Mouse (Mus musculus) spleen, adult 18-20 months (tissue): Measurements from ENCODE around the gene Prph.
A peak's percentile ranks its signal among the peaks of the same experiment; 100 is the strongest.

Experiments used
- DNase-seq, 2 experiments: peaks; one replicate each; pipeline ENCODE4 v3.0.0; 2022; ENCODE audit warnings: mixed read lengths in 2 of 2

Gene Prph

GRCm38 (mm10) chr15:99055040-99055439 is at the start of gene Prph:
Prph (plus strand) TSS chr15:99055174.
- DNase-seq, result no peak

GRCm38 (mm10) chr15:99008801-99009241 is 46.2 kb upstream of the Prph start:
- DNase-seq, result peak; percentile 16 to 25

- DNase-seq, result no peak
These were observed 44.1 kb upstream of the Prph start for GRCm38 (mm10) chr15:99010896-99011295.

GRCm38 (mm10) chr15:99011946-99012345 is 43.0 kb upstream of the Prph start:
- no peak for DNase-seq

DNA sequence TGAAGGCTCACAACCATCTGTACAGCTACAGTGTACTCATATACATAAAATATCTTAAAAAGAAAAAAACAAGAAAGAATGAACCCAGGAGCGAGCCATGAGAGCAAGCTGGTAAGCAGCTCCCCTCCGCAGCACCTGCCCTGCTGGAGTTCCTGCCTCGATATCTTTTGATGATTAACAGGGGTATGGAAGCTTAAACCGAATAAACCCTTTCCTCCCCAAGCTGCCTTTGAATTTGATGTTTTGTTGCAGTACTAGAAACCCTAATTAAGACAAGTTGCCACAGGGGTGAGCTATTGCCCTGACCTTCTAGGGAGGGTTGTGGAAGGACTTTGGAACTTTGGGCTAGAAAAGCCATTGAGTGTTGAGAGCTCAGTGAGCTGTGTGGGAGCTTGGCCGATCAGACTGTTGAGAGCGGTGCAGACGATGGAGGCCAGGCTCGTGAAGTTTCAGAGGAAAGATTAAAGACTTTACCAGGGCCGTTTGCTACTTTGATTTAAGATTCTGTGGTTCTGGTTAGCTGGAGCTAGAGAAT is 40.4 kb upstream of the Prph start:
- DNase-seq, result no peak

DNA sequence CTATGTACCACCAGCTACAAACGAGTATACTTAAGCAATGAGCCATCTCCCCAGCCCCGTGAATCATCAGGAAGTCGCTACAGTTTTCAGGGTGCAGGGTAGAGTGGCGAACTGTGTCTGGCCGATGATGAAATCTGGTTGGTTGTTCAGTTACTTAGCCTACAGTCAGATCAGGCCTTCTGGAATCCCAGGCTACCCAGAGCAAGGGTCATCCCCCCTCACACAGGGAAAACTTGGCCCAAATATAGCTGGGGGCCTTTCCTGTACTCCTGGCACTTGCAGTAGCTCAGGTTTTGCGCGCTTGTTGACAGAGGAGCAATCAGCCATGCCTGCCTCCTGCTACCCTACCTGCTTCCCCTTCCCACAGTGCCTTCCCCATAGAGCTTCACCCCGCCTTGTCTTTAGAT is 37.6 kb upstream of the Prph start:
- no peak for DNase-seq

DNA sequence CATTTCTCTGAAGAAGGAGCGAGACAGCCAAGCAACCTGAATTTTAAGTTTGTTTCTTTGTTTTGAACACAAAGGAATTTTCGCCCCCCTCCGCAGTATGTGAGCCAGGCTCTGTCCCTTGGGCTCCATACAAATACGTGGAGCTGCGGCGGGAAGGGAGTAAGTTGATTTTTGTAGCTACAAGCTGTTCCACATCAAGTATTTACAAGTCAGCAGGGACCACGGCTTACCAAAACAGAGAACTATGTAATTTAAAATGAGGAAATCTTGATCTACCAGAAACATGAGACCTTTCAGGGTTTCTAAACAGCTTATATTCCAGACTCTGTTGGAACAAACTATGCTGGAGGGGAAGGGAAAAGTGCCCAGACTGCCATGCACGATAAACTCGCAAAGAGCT is 37.0 kb upstream of the Prph start:
- no peak for DNase-seq

GRCm38 (mm10) chr15:99018630-99019029 is 36.3 kb upstream of the Prph start:
- DNase-seq, result no peak

DNA sequence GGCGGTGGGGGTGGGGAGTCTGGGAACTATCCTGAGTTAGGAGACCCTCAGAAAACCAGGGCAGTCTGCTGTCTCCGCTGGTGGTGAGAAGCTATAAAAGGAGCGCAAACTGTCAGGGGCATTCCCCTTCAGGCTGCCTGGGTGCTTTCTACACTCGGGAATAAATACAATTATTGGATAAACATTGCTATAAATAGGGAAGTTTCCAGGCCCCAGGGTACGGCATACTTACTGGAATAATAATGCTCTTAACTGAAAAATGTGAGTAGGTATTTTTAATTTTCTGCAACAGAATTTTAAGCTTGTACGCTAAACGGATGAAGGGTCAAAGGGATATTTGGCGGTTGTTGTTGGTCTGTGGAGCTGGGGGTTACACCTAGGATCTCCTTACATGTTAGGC is 35.5 kb upstream of the Prph start:
- DNase-seq, result no peak

DNA sequence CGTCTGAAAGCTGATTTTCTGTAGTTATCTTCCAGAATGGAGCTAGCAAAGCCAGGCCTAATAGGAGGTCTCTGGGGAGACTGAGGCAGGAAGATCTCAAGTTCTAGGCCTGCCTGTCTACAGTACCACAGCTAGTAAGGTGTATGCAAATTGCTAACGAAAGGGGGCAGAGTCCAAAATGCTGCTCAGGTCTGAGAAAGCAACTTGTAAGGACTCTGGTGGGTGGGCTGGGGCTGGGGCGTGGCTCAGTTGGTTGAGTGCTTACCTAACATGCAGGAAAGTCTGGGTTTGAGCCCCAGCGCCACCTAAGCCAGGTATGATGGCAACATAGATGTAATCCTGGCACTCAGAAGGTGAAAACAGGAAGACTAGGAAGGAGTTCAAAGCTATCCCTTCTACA is 34.8 kb upstream of the Prph start:
- no peak for DNase-seq

DNA sequence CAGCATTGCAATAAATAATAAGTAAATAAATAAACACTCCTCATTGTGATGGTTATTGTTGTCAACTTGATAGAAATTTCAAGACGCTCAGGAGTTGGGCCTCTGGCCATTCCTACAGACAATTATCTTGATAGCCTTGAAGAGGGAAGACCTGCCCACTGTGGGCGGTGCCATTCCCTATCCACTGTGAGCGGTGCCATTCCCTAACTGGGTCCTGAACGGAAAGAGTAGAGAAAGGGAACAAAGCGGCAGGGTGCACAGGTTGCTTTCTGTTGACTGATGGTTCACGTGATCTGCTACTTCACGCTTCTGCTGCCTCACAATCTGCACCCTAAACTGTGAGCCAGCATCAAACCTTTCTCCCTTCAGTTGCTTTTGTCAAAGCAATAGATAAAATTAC is 33.7 kb upstream of the Prph start:
- DNase-seq, result no peak

- peak; percentile 50 to 81 for DNase-seq
These were observed 30.2 kb upstream of the Prph start for GRCm38 (mm10) chr15:99024668-99025314.

DNA sequence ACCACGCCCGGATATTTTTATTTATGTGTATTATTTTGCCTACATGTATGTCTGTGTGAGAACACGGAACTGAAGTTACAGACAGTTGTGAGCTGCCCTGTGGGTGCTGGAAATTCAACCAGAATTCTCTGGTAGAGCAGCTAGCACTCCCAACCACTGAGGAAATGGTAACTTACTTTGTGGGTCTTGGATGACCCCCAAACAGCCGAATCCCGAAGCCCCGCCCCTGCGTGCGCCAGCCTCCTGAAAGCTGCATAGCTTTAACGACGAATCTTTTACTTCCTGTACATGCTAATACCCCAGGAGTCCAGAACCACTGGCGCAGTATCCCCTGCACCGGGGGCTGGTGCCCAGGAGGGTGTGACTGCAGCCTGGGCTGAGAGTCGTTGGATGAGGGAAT is 29.6 kb upstream of the Prph start:
- DNase-seq, result no peak

DNA sequence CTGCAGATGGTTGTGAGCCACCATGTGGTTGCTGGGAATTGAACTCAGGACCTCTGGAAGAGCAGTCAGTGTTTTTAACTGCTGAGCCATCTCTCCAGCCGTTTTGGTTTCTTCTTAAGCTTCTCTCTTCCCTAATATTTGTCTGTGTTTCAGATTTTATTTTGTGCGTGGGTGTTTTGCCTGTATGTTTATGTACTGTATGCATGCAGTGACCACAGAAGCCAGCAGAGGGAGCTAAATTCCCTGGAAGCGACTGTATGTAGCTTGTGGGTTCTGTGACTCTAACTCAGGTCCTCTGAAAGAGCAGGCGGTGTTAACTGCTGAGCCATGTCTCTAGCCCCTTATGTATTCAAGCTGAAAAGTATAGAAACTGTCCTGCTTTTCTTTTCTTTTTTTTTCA is 28.7 kb upstream of the Prph start:
- DNase-seq, result peak in 1 of 2 experiments; percentile 34

DNA sequence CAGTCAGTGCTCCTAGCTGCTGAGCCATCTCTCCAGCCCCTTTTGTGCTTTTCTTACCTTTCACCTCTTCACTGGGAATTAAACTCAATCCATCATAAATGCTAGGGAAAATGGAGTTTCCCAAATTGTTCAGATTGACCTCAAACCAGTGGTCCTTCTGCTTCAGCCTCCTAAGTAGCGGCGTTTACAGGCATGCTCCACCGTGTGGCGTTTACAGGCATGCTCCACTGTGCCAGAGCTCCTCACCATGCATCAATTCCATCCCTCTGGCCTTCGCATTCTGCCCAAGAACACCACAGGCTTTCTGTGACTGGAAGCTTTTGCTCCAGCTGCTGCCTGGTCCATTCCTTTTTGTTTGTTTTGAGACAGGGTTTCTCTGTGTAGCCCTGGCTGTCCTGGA is 27.9 kb upstream of the Prph start:
- no peak for DNase-seq

GRCm38 (mm10) chr15:99028874-99029458 is 26.0 kb upstream of the Prph start:
- DNase-seq, result no peak

GRCm38 (mm10) chr15:99029619-99030584 is 25.1 kb upstream of the Prph start, which contains the start of gene Tuba1c:
Tuba1c (plus strand) TSS chr15:99029891.
- DNase-seq, result peak; percentile 90 to 92

DNA sequence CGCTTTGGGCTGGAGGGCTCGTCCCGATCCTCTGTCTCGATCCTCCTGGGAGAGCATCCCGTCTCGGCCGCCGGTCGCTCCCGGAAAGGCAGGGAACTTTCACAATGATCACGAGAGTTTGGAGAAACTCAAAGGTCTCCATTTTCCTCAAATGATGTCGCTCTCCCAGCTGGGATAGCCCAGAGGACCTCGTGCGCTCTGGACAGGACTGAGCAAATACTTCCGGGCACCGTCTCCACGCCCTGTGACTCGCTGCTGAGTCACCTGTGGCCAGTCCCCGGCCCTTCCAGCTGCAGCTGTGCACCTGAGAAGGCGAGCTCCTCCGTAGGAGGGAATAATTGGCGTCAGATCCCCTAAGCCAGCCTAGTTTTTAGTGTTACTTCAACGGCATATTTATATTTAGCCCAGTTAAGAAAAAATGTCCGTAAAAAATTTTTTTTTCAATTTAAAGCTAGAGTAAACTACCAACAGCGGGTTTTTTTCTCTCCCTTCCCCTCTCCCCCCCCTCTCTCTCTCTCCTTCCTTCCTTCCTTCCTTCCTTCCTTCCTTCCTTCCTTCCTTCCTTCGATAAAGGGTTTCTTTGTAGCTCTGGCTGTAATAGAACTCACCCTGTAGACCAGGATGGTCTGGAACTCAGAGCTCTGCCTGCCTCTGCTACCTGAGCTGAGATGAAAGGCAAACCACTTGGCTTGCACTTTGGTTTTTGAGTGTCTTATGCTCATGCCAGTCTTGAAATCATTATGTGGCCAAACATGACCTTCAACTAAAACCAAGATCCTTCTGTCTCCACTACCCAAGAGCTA is 24.2 kb upstream of the Prph start:
- DNase-seq, result peak; percentile 29 to 32

DNA sequence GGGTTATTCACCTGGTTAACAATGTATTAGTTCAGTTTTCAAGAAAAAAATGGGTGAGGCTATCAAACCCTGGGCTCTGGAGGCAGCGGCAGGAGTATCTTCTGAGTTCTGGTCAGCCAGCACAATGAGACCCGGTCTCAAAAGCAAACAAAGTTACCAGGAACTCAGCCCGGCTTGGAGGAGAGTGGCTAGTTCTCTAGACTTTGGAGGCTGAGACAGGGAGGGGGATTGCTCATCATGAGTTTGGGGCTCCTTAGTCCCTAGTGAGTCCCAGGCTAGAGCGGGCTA is 23.6 kb upstream of the Prph start:
- no peak for DNase-seq

DNA sequence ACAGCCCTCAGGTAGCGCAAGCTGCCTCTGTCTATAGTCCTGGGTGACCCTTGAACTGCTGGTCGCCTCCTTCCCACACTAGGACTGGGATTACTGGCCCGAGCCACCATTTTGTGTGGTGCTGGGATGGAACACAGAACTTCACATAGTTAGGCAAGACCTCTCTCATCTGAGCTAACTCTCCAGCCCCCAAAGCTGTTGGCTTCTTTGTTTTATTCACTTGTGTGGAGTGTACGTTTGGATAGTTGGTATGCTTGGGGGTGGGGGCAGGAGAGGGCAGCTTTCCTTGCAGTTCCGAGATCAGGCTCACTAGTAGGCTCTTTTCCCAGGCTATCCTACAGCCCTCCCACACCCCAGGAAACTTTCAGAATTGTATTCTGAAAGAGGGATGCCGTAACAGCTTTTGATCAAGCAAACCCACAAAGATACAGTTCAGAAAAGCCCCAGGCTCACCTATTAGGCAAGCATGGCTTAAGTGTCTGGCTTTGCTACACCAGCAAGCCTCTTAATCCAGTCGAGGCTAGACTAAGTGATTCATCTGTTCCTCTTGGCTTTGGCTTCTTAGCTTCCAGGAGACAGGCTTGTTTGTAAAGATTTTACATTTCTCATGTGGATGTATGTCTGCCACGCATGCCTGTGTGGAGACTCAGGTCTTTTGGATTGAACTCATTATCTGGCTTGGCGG is 22.8 kb upstream of the Prph start:
- no peak for DNase-seq

- no peak for DNase-seq
These were observed 22.2 kb upstream of the Prph start for GRCm38 (mm10) chr15:99032726-99033250.
